Mouse (Mus musculus): ENCODE data around the gene P2ry14. TPM values are rescaled to one million over a fixed set of nuclear protein-coding genes. Genes with fewer than 3 reads are reported as not detected.
"Not testable (repeated sequence)": the region's sequence is repeated elsewhere in the genome, so short reads cannot be mapped to it uniquely, and the experiment has no call there.

Gene P2ry14
- total RNA-seq, 1 experiment from 2014 or later: 17.6 TPM

DNA sequence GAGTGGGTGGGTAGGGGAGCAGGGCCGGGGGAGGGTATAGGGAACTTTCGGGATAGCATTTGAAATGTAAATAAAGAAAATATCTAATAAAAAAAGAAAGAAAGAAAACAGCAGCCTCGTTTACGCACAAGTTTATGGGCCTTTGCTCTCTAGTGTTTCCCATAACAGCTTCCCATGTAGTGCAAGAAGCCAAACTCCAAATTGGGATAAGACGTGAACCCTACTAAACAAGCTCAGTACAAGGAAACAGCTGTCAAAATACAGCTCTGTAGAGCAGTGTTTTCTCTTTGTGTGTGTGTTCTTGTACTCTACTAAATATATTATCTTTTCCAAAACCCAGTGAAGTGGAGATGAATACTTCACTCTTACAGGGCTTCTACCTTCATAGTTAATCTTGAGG is 8.2 kb downstream of the P2ry14 start:
- DNase-seq: no peak

DNA sequence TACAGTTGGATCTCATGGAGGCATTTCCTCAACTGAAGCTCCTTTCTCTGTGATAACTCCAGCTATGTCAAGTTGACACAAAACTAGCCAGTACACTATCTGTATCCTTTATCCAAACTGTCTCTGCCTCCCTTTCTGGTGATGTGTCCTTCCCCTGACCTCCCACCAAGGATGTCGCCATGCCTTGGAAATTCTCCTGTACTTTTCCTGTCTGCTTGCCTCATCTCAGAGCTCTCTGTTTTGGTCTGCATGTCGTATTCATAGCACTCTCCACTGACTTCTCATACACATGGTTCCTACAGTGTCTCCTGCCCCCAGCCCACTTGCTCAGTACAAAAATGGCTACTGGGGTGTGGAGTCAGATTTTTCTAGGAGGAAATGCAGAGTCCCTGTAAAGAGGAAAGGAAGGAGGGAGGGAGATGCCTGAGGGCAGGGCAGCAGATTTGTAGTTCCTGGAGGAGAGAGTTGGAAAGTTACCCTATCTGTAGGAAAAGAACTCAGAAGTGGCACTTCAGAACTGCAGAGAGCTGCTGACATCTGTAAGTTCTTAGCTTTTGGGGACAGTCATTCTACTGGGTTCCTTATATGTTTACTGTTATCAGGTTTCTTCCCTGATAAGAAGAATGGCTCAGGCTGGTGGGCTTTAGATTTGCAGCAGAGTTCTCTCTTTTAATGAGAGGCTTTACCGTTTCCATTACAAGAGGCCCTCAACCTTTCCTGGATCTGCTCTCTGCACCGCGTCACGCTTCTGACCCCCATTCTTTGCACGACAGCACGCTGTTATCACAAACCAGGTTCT is 11.7 kb downstream of the P2ry14 start:
- DNase-seq: peak; percentile 25

DNA sequence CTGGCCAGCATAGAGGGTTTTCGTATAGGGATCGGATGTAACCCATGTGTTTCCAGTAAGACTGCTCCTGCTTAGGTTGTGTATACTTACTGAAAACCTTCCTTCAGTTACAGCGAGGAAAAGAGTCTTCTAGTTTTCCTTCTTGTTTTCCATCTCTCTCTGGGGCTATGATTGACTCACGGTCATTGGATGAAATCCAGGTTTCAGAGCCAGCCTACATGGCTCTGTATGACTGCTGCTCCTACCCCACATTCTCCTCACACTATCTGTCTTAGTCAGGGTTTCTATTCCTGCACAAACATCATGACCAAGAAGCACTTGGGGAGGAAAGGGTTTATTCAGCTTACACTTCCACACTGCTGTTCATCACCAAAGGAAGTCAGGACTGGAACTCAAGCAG is 12.5 kb downstream of the P2ry14 start:
- DNase-seq: peak; percentile 38

DNA sequence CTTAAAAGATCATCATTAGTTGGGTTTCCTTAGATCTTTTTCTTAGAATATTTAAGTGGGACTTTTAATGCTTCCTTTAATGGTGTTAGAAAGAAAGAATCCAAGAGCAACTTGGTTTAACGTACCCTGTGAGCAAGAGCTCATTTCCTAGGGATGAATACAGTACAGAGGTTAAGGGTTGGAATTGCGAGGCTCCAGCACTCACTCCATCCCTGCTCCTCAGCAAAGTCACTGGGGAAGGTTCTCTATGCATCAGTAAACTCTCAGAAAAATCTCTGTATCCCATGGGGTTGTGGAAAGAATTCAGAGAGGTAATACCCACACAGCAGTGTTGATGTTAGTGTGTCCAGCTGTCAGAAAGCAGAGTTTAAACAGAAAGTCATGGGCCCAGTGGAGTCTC is 13.3 kb downstream of the P2ry14 start:
- no peak for DNase-seq

DNA sequence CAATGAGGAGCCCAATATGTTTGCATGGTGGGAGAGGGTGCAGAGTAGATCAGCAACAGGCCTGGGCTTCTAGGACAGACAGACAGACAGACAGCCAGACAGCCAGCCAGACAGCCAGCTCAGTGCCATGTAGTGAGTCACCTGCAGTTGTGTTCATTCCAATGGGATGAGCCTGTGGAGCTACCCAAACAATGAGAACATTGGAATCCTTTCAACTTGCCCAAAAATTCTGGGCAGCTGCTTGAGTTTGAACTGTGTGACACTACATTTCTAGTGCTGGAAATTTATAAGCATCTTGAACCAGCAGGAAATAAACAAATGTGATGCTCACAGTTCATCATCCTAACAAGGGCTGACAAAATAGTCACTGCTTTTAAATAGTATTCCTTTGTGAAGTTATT is 13.8 kb downstream of the P2ry14 start:
- DNase-seq: peak; percentile 34

DNA sequence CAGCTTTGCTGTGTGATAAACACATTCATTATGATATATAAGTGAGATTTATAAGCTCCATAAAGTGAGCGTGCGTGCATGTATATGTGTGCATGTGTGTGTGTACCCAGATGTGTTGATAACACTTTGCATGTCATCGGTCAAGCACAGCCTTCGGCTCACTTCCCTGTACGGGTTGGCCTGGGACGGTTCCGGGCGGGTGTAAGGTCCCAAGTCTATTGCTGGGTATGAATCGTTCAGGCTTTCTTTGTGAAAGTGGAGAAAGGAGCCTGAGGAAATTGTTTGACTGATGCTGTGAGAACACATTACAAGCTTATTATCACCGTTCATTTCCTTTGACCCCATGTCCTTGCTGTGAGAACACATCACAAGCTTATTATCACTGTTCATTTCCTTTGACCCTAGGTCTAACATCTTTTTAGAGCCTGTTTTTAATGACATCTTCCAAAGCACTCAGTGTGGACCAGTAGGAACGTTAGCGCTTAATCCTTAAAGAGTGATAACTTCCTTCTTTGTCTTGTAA is 14.4 kb downstream of the P2ry14 start:
- DNase-seq: no peak

DNA sequence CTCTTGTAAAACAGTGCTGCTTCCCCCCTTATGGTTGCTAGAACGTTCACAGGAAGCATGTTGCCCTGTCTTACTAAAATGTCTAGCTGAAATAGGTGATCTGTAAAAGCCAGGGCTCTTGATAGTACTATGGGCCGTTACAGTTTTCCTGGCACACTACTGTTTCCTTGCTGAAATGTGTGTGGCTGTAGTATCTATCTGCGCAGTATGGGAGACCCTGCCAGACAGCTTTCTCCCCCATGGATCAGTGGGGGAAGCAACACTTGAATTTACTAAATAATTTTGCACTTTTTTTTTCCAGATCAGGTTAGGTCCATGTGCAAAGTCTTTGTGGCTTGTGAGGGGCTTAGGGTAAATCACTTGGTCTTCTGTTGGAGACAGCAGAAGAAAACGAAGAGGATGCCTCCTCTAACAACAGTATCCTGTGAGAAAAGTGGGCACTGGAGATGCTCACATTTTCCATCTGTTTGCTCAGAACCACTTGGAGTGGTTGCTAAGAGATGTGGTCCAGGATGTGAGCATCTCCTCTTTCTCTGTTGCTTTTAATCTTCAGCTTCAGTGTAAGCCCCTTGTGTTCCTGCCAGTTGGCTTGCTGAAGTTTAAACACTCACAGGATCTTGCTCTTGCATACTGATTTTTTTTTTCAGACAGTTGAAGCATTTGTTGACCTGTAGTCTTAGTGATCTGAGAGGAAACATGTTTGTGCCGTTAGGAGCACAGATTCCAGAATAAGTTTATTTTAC is 17.3 kb downstream of the P2ry14 start:
- no peak for DNase-seq

DNA sequence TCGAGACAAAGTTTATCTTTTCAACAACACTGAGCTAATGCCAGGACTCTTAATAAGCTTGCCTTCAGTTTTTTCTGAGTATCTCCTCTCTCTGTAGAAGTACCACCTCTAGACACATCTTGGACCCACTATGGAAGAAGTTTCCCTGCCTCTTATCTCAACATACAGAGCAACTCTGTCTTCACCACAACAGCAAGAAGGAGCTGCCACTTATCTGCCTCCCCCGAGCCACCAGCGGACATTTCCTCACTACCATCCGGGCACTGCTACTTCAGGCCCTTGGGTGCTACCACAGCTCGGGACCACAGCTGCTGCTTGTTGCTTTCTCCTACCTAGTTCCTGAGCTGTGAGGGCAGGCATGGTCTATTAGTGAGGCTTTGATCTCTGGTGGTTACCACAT is 20.2 kb downstream of the P2ry14 start:
- no peak for DNase-seq

DNA sequence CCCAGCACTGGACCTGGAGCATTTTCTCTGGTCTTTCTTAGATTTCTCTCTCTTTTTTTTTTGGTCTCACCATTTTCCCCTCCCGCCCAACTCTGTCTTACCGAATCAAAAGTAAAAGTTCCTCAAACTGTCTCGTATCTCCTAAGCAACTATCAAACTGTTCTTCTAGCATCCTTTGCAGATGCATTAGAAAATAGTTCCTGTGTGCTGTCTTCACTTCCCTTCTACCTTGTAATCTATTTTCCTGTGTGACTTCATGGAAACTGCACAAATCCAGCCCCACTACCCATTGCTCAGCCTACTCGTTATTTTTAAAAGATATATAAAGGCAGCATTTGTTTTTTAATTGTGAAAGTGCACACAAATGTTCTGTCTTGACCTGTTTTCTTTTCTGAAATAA is 21.5 kb downstream of the P2ry14 start:
- no peak for DNase-seq

DNA sequence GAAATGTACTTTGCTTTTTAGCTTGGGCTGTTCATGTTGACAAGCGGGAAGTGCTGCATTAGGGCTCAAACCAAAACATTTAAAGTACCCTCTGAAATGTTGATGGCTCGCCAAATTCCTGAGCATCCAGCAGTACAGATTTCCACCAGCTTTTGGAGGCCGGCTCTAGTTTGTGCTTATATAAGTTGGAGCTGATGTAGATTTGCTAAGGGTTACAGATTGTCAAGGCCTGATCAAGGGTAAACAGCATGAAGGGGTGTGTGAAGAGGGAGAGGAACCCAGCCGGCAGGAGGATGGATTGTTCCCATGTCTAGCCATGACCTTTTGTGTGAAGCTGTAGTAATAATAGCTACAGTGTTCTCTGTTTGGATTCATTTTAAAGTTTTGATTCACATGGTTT is 22.3 kb downstream of the P2ry14 start:
- peak; percentile 54 for DNase-seq

DNA sequence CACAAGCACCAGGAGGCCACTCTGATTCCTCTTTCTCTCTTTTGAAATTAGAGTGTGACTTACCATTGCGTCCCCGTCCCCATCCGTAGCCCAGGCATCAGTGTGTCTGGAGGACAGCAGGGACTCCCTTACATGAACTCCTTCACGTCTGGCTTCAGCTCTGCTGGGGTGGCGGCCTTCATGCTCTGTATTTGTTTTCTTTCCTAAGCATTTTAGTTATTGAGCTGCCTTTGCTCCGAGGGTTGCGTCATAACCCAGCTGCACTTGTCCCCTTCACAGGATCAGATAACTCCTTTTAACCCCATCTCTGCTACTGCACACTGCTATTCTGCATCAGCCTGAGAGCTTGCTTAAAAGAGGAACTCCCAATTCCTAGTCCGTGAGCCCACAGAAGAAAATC is 23.0 kb downstream of the P2ry14 start:
- peak; percentile 66 for DNase-seq

DNA sequence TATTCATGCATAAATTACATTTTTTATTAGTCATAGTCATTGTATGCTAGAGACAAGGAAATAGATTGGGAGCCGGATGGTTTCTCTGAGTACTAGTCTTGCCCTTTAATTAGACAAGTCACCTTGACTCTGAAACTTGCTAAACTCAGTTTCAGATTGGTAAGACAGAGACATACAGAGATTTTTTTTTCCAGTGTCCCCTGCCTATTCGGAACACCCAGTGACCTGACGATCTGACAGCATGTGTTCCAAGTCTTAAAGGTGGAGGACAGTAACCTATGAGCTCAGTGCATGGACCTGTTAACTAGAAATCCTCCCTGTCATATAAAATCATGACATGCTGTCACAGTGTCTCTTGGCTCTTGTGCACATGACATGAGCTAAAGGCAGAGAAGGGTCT is 23.9 kb downstream of the P2ry14 start:
- DNase-seq: no peak

DNA sequence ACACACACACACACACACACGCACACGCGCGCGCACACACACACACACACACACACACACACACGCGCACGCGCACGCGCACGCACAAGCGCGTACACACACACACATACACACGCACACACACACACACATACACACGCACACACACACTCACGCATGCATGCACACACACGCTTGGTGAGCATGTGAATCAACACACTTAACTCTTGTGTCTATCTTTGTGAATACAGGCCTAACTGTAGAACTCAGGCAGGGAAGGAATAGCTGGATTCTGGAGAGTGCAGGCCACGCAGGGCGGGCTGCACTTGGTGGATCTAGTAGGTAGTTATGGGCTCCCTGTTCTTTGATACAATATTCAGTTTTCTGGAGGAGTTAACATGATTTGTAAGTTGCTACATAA is 24.7 kb downstream of the P2ry14 start:
- no peak for DNase-seq

DNA sequence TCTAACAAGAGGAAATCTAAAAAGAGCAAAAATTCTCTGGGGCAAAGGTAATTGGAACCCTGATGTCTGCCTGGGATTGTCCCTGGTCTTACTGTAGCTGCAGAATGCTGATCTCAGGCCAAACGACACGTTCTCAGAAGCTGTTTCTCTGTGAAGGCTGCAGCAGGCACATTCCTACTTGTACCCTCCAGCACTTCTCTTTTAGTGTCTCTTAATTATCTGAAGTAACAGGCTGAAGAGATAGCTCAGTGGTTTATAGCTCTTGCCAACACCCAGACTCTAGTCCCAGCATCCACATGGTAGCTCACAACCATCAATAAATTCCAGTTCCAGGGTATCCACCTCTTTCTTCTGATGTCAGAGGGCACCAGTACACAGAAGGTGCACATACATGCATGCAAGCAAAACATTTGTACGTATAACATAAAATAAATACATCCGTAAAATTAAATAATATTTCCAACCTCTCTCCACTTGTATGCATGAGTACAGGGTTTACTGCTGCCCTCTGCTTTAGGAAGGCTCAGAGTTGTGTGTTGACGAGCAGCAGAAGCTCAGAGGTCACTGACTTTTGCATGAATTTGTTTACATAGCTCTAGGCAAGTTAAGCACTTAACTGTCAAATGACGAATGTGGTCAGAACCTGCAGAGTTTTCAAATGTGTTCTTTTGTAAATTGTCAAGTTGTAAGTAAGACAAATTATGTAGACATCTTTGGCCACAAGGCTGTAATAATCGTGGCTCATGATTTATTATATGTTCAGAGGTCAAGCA is 27.4 kb downstream of the P2ry14 start:
- no peak for DNase-seq

DNA sequence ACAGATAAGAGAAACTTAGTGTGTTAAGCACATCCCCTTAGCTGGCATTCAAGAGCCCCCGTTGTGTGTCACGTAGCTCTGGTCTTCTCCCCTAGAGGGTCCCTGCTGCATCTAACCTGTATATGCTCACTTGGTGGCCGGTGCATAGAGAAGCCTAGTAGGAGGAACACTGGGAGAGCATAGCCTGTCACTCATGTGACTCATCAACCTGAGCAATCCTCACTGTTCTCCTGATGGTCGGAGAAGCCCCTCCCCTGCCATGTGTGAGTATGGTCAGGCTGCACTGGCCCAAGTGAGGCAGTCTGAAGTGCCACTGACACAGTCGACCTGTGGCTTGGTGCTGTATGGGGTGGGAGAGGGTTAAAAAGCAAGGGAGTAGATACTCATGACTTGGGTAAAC is 28.4 kb downstream of the P2ry14 start:
- no peak for DNase-seq

DNA sequence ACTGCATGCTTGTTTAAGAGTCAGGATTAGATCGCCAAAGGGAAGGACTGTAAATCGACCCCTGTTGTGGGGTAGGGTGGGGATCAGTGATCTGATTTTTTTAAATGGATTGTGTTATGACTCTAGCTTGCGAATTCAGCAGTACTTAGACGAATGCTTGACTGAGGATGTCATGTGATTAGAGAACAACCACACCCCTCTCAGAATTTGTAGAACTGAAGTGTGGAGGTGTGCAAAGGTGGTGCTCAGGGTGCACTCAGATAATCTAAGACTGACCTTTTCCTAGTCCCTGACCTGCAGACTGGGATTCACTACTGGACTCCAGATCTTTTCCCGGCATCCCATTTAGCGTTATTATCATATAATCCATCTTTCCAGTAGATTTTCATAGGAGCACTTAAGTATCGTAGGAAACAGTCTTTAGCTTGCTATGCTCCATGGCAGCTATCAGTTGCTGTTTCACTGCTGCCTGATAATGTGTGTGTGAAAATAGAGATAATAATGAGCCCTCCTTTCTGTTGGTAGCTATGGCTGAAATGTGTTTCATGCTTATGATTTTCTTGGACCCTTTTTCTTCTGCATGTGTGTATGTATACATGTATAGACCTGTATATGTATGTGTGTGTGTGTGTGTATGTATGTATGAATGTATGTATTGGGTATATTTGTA is 31.5 kb downstream of the P2ry14 start:
- DNase-seq: no peak

DNA sequence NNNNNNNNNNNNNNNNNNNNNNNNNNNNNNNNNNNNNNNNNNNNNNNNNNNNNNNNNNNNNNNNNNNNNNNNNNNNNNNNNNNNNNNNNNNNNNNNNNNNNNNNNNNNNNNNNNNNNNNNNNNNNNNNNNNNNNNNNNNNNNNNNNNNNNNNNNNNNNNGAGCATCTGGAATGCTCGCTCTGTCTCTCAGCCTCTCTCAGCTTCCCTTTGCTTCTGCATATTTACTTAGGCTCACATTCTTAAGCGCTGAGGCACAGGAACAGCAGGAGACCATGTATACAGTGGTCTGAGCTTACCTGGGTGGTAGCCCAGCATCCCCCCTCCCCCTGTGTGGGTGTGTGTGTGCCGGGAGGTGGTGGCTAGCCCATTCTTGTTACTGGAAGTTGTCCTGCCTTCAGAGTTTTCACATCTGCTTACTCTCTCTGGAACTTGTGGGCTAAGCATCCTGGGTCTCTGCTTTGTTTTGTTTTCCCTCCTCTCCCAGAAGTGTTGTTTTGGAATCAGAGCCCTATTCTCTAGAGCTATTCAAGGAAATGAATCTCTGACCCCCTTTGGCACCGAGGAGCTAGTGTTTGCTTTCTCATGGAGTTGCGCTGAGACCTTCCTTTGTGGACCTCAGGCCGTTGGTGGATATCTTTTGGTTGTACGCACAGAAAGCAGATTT is 32.2 kb downstream of the P2ry14 start:
- DNase-seq: no peak

DNA sequence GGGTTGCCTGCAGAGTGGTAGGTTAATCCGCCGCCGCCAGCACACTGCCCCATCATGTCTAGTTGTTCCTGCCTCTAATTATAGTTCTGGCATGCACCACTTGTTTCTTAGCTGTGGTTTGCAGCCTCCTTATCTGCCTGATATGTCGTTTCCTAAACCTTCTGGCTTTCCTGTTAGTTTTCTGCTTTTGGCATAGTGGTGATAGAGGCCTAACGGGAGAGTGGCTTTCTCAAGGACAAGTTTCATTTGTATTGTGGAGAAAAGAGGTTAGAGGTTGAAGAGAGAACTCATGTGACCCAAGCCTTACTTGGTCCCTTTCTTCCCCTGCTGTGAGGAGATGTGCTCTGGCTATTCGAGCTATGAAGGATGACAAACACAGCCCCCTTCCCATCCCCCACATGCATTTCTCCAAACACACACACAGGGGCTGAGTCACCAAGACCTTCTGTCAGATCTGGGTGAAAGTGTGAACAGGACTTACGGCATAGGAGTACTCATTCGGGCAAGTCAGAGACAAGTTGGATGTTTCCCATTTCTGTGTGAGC is 39.4 kb downstream of the P2ry14 start:
- peak; percentile 54 for DNase-seq

DNA sequence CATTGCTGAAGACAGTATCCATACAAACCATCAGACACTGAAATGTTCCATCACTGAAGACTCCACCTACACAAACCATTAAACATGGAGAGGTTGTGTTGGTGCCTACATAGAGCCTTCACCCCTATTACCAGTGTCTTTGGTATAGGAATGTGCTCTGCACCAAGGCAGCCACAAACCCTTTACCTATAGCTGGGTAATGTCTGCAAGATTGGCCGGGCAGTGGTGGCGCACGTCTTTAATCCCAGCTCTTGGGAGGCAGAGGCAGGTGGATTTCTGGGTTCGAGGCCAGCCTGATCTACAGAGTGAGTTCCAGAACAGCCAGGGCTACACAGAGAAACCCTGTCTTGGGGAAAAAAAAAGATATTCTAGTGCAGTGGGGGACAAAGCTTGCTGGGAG is 40.1 kb downstream of the P2ry14 start:
- DNase-seq: not testable (repeated sequence)

DNA sequence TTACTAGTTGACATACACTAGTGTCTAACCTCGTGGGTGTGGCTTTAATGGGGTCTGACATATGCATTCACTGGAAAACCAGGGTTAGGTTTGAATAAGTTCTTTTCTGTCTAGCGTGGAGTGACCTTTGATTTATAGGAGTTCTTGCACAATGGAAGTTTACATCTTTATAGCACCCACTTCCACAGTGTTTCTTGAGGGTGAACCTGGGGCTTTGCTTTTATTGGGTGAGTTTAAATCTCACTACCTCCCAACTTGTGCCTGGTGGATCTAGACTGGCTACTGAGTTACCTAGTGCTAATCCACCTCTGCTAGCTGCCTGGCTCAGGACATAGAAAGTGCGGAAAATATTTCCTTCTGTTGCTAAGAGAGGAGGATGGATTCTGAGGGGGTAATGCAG is 41.5 kb downstream of the P2ry14 start:
- no peak for DNase-seq

DNA sequence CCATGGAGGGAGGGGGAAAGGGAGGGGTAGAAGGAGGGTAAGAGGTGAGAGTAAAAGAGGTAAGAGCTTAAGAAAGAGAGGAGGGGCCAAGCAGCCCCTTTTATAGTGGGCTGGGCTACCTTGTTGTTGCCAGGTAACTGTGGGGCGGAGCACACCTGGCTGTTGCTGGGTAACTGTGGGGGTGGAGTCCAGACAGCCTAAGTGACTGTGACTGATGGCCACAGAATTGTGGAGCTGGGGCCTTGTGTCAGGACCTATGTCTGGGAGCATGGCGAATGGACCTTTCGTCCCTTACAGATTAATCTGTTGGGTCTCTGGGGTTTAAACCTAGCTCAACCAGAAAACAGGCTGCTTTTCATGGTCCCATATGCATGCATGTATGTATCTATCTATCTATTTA is 43.6 kb downstream of the P2ry14 start:
- not testable (repeated sequence) for DNase-seq

Measured in adrenal gland, postnatal 14 days (tissue).